Mouse (Mus musculus): ENCODE data around the gene Gdpgp1.

- no peak for TF ChIP-seq GATA1 (IDR thresholded peaks at IDR 0.05; ENCODE audit: borderline replicate concordance, low read length)
- TF ChIP-seq TAL1 (conservative IDR thresholded peaks at IDR 0.05; ENCODE audit: low read depth, low read length), result no peak
- no peak for TF ChIP-seq GATA2 (IDR thresholded peaks at IDR 0.05; ENCODE audit: borderline replicate concordance, low read depth, low read length)
- no peak for TF ChIP-seq CTCF (IDR thresholded peaks at IDR 0.05; ENCODE audit: low read depth, low read length)
- TF ChIP-seq POLR2AphosphoS5 (IDR thresholded peaks at IDR 0.05; ENCODE audit: insufficient replicate concordance, low read depth, low read length), result no peak
Observed at GRCm38 (mm10) chr7:80280032-80280431, 47.4 kb downstream of the Gdpgp1 start.

Measured in G1E (cell line).